Mouse (Mus musculus): Measurements from ENCODE around the gene Nkpd1. TPM values are rescaled to one million over a fixed set of nuclear protein-coding genes. Genes with fewer than 3 reads are reported as not detected.
A peak's percentile ranks its signal among the peaks of the same experiment; 100 is the strongest.

Nkpd1 gene
- 0.08 TPM in 1 of 2 replicates, not detected in the other for polyA plus RNA-seq (2014; fragmentation: Nextera tagmentation; extraction: Ambion mirVana)

GRCm38 (mm10) chr7:19517652-19518365, at the start of gene Nkpd1:
Nkpd1 (plus strand) TSS chr7:19517838.
- Histone ChIP-seq H3K4me1 (ENCODE audit: control insufficient read depth, insufficient read depth, low read length) (no peaks in the 10 kb centered on the region; the same call in 1 of the 2 replicates), H3K36me3 (replicated peaks; ENCODE audit: control insufficient read depth, insufficient read depth, low read depth, low read length) (no peaks in the 10 kb centered on the region), H3K27ac (replicated peaks; ENCODE audit: low read depth, low read length) (no peak within 1 kb of the TSS), H3K9me3 (replicated peaks; ENCODE audit: control insufficient read depth, low read length) (no peaks in the 10 kb centered on the region), H3K4me2 (ENCODE audit: low read depth, low read length) (peak within 1 kb of the TSS; percentile 47), H3K4me3 (ENCODE audit: low read depth, low read length) (0 out of 2 replicates have a peak within 1 kb of the TSS, but pooled peaks have one; percentile 14), H3K9ac (replicated peaks; ENCODE audit: low read length) (peak within 1 kb of the TSS; percentile 37), H3K27me3 (ENCODE audit: control insufficient read depth, insufficient read depth, low read length) (peaks cover 52% of the 10 kb centered on the region)
- ATAC-seq (replicated peaks; ENCODE audit: insufficient number of reproducible peaks, low FRiP score, low TSS enrichment, low read depth) (no peak), DNase-seq (ENCODE audit: low spot score) (peak; percentile 43)
- 6% methylated on average over 24 of the region's 29 CpGs for WGBS

- Histone ChIP-seq H3K9ac (replicated peaks; ENCODE audit: low read length) (no peak overlapping the region), H3K27ac (replicated peaks; ENCODE audit: low read depth, low read length) (no peak overlapping the region), H3K4me1 (ENCODE audit: control insufficient read depth, insufficient read depth, low read length) (peaks cover 9% of the 10 kb centered on the region), H3K36me3 (replicated peaks; ENCODE audit: control insufficient read depth, insufficient read depth, low read depth, low read length) (no peaks in the 10 kb centered on the region), H3K9me3 (replicated peaks; ENCODE audit: control insufficient read depth, low read length) (no peaks in the 10 kb centered on the region), H3K4me2 (ENCODE audit: low read depth, low read length) (no peak overlapping the region), H3K27me3 (ENCODE audit: control insufficient read depth, insufficient read depth, low read length) (peaks cover 35% of the 10 kb centered on the region), H3K4me3 (ENCODE audit: low read depth, low read length) (no peak overlapping the region)
- 62% methylated on average over 12 of the region's 12 CpGs for WGBS
- no peak for DNase-seq (ENCODE audit: low spot score)
- no peak for ATAC-seq (replicated peaks; ENCODE audit: insufficient number of reproducible peaks, low FRiP score, low TSS enrichment, low read depth)
These were observed 49.4 kb upstream of the Nkpd1 start for GRCm38 (mm10) chr7:19468279-19468678.

- Histone ChIP-seq H3K4me2 (ENCODE audit: low read depth, low read length) (no peak overlapping the region), H3K4me1 (ENCODE audit: control insufficient read depth, insufficient read depth, low read length) (peaks cover 6% of the 10 kb centered on the region), H3K9me3 (replicated peaks; ENCODE audit: control insufficient read depth, low read length) (no peaks in the 10 kb centered on the region), H3K27me3 (ENCODE audit: control insufficient read depth, insufficient read depth, low read length) (peaks cover 45% of the 10 kb centered on the region), H3K27ac (replicated peaks; ENCODE audit: low read depth, low read length) (no peak overlapping the region), H3K36me3 (replicated peaks; ENCODE audit: control insufficient read depth, insufficient read depth, low read depth, low read length) (no peaks in the 10 kb centered on the region), H3K4me3 (ENCODE audit: low read depth, low read length) (no peak overlapping the region), H3K9ac (replicated peaks; ENCODE audit: low read length) (no peak overlapping the region)
- ATAC-seq (replicated peaks; ENCODE audit: insufficient number of reproducible peaks, low FRiP score, low TSS enrichment, low read depth) (no peak), DNase-seq (ENCODE audit: low spot score) (no peak)
- WGBS = 16% methylated on average over 23 of the region's 23 CpGs
These were observed 48.2 kb upstream of the Nkpd1 start for GRCm38 (mm10) chr7:19469404-19469803.

- Histone ChIP-seq H3K9ac (replicated peaks; ENCODE audit: low read length) (no peak overlapping the region), H3K4me3 (ENCODE audit: low read depth, low read length) (no peak overlapping the region), H3K27me3 (ENCODE audit: control insufficient read depth, insufficient read depth, low read length) (peaks cover 45% of the 10 kb centered on the region), H3K9me3 (replicated peaks; ENCODE audit: control insufficient read depth, low read length) (no peaks in the 10 kb centered on the region), H3K4me1 (ENCODE audit: control insufficient read depth, insufficient read depth, low read length) (no peaks in the 10 kb centered on the region), H3K4me2 (ENCODE audit: low read depth, low read length) (no peak overlapping the region), H3K27ac (replicated peaks; ENCODE audit: low read depth, low read length) (no peak overlapping the region), H3K36me3 (replicated peaks; ENCODE audit: control insufficient read depth, insufficient read depth, low read depth, low read length) (no peaks in the 10 kb centered on the region)
- DNase-seq (ENCODE audit: low spot score) = no peak
- ATAC-seq (replicated peaks; ENCODE audit: insufficient number of reproducible peaks, low FRiP score, low TSS enrichment, low read depth) = no peak
- 9% methylated on average over 14 of the region's 14 CpGs for WGBS
These were observed 47.3 kb upstream of the Nkpd1 start for GRCm38 (mm10) chr7:19470308-19470707.

GRCm38 (mm10) chr7:19472403-19472802, 45.2 kb upstream of the Nkpd1 start:
- H3K4me1 ChIP-seq (ENCODE audit: control insufficient read depth, insufficient read depth, low read length) = no peaks in the 10 kb centered on the region
- H3K27me3 ChIP-seq (ENCODE audit: control insufficient read depth, insufficient read depth, low read length) = peaks cover 45% of the 10 kb centered on the region
- no peak overlapping the region for H3K4me2 ChIP-seq (ENCODE audit: low read depth, low read length)
- H3K27ac ChIP-seq (replicated peaks; ENCODE audit: low read depth, low read length) = no peak overlapping the region
- H3K9ac ChIP-seq (replicated peaks; ENCODE audit: low read length) = no peak overlapping the region
- ATAC-seq (replicated peaks; ENCODE audit: insufficient number of reproducible peaks, low FRiP score, low TSS enrichment, low read depth) (no peak), DNase-seq (ENCODE audit: low spot score) (no peak)
- 38% methylated on average over 4 of the region's 4 CpGs for WGBS
- no peaks in the 10 kb centered on the region for H3K9me3 ChIP-seq (replicated peaks; ENCODE audit: control insufficient read depth, low read length)
- no peaks in the 10 kb centered on the region for H3K36me3 ChIP-seq (replicated peaks; ENCODE audit: control insufficient read depth, insufficient read depth, low read depth, low read length)
- H3K4me3 ChIP-seq (ENCODE audit: low read depth, low read length) = no peak overlapping the region

- Histone ChIP-seq H3K27me3 (ENCODE audit: control insufficient read depth, insufficient read depth, low read length) (peaks cover 43% of the 10 kb centered on the region), H3K4me1 (ENCODE audit: control insufficient read depth, insufficient read depth, low read length) (no peaks in the 10 kb centered on the region), H3K27ac (replicated peaks; ENCODE audit: low read depth, low read length) (no peak overlapping the region), H3K4me3 (ENCODE audit: low read depth, low read length) (peak overlapping the region; percentile 51), H3K9me3 (replicated peaks; ENCODE audit: control insufficient read depth, low read length) (no peaks in the 10 kb centered on the region), H3K36me3 (replicated peaks; ENCODE audit: control insufficient read depth, insufficient read depth, low read depth, low read length) (no peaks in the 10 kb centered on the region), H3K9ac (replicated peaks; ENCODE audit: low read length) (peak overlapping the region; percentile 75), H3K4me2 (ENCODE audit: low read depth, low read length) (peak overlapping the region; percentile 85)
- DNase-seq (ENCODE audit: low spot score) = peak; percentile 88
- under 1% methylated on average over 82 of the region's 89 CpGs for WGBS
- ATAC-seq (replicated peaks; ENCODE audit: insufficient number of reproducible peaks, low FRiP score, low TSS enrichment, low read depth) = peak; percentile 76
These were observed 43.7 kb upstream of the Nkpd1 start for GRCm38 (mm10) chr7:19473875-19474443.

- DNase-seq (ENCODE audit: low spot score) (no peak), ATAC-seq (replicated peaks; ENCODE audit: insufficient number of reproducible peaks, low FRiP score, low TSS enrichment, low read depth) (no peak)
- WGBS = 79% methylated on average over 2 of the region's 2 CpGs
- Histone ChIP-seq H3K36me3 (replicated peaks; ENCODE audit: control insufficient read depth, insufficient read depth, low read depth, low read length) (no peaks in the 10 kb centered on the region), H3K4me2 (ENCODE audit: low read depth, low read length) (no peak overlapping the region), H3K9ac (replicated peaks; ENCODE audit: low read length) (no peak overlapping the region), H3K4me1 (ENCODE audit: control insufficient read depth, insufficient read depth, low read length) (no peaks in the 10 kb centered on the region), H3K27me3 (ENCODE audit: control insufficient read depth, insufficient read depth, low read length) (peaks cover 21% of the 10 kb centered on the region), H3K4me3 (ENCODE audit: low read depth, low read length) (no peak overlapping the region), H3K9me3 (replicated peaks; ENCODE audit: control insufficient read depth, low read length) (no peaks in the 10 kb centered on the region), H3K27ac (replicated peaks; ENCODE audit: low read depth, low read length) (no peak overlapping the region)
These were observed 40.6 kb upstream of the Nkpd1 start for GRCm38 (mm10) chr7:19477084-19477483.

- Histone ChIP-seq H3K4me2 (ENCODE audit: low read depth, low read length) (no peak overlapping the region), H3K4me3 (ENCODE audit: low read depth, low read length) (no peak overlapping the region), H3K36me3 (replicated peaks; ENCODE audit: control insufficient read depth, insufficient read depth, low read depth, low read length) (no peaks in the 10 kb centered on the region), H3K27me3 (ENCODE audit: control insufficient read depth, insufficient read depth, low read length) (peaks cover 15% of the 10 kb centered on the region), H3K4me1 (ENCODE audit: control insufficient read depth, insufficient read depth, low read length) (no peaks in the 10 kb centered on the region), H3K27ac (replicated peaks; ENCODE audit: low read depth, low read length) (no peak overlapping the region), H3K9me3 (replicated peaks; ENCODE audit: control insufficient read depth, low read length) (no peaks in the 10 kb centered on the region), H3K9ac (replicated peaks; ENCODE audit: low read length) (no peak overlapping the region)
- no peak for ATAC-seq (replicated peaks; ENCODE audit: insufficient number of reproducible peaks, low FRiP score, low TSS enrichment, low read depth)
- no peak for DNase-seq (ENCODE audit: low spot score)
- WGBS = 24% methylated on average over 14 of the region's 14 CpGs
These were observed 39.8 kb upstream of the Nkpd1 start for GRCm38 (mm10) chr7:19477624-19478384.

Data from embryonic facial prominence, embryonic 11.5 days (tissue).